Mouse (Mus musculus) kidney, adult 2 months (tissue): Measurements from ENCODE around the gene Snx18. TPM values are rescaled to one million over a fixed set of nuclear protein-coding genes. Genes with fewer than 3 reads are reported as not detected.

ENCODE experiments used
- DNase-seq: peaks from one replicate; pipeline ENCODE4 v3.0.0; 2021
- H3K27ac ChIP-seq: fragments of 200-500 bp; 2 replicates; pipeline ENCODE4 v1.5.1; 2012; ENCODE audit warnings: low read depth, low read length, control low read depth, inconsistent platforms; ENCODE audit not compliant: insufficient read depth
- H3K27me3 ChIP-seq: fragments of 200-500 bp; replicated peaks from 2 replicates; pipeline ENCODE4 v1.6.1; 2012; ENCODE audit warnings: mild to moderate bottlenecking, moderate library complexity, low read length, inconsistent platforms; ENCODE audit not compliant: control insufficient read depth, insufficient read depth
- H3K36me3 ChIP-seq: fragments of 200-500 bp; 2 replicates; pipeline ENCODE4 v1.6.1; 2012; ENCODE audit warnings: mild to moderate bottlenecking, moderate library complexity, low read length, inconsistent platforms; ENCODE audit not compliant: control insufficient read depth, insufficient read depth
- H3K4me1 ChIP-seq: fragments of 200-500 bp; 2 replicates; pipeline ENCODE4 v1.6.1; 2011; ENCODE audit warnings: low read length; ENCODE audit not compliant: control insufficient read depth, insufficient read depth
- H3K4me3 ChIP-seq: fragments of 200-500 bp; 2 replicates; pipeline ENCODE4 v1.5.1; 2011; ENCODE audit warnings: mild to moderate bottlenecking, low read depth, low read length, control low read depth; ENCODE audit not compliant: insufficient read depth
- CTCF ChIP-seq: fragments of 200-500 bp; conservative IDR thresholded peaks from 2 replicates; pipeline ENCODE4 v1.5.1; 2011; ENCODE audit warnings: low read depth, mild to moderate bottlenecking, control low read depth, low read length, moderate library complexity, mixed read lengths; ENCODE audit not compliant: insufficient read depth, insufficient read length
- POLR2A ChIP-seq: fragments of 200-500 bp; IDR thresholded peaks from one replicate; pipeline ENCODE4 v1.6.1; 2011; ENCODE audit warnings: low read depth, low read length, control low read depth
- WGBS: fragments of 180-500 bp; shearing (Covaris S2); methylation state at CpG from one replicate; pipeline ENCODE4 v1.1.7; 2018; 5-methylcytosine and 5-hydroxymethylcytosine counted together
- polyA plus RNA-seq: library from polyadenylated mRNA; depleted of rRNA; stranded (reverse); fragments of >200 nt; gene quantifications from 2 replicates; pipeline ENCODE4 v1.2.3, GENCODE M21; 2012

The Snx18 gene
- polyA plus RNA-seq, 1 experiment, result 22.1 TPM

DNA sequence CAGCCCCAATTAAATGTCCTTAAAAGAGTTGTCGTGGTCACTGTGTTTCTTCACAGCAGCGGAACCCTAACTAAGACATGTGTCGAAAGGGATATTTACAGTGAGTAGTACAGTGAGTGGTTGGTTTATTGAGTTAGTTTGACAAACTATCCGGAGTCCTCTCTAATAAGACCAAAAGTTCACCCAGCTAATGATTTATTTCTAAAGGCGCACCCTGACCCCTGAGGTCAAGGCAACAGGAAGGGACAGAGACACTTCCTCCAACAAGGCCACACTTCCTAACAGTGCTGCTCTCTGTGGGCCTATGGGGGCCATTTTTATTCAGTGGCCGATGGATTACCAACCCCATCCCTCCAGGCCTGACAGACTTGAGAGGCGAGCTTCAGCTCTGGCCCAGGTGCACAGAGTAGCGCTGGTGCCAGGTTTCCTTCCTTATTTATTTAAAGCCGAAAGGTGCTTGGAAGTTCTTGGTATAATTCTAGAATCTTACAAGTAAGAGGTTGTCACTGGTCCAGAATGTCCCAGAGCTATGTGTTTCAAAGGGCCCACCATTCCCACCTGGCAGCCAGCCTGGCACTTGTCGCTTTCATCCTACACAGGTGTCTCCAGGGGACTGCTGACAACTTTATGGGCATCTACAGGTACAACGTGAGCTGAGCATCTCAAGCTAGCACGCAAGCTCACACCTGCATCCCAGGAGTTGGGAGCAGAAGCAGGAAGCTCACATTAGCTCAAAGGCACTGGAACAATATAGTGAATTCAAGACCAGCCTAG, 16.3 kb downstream of the Snx18 start:
- H3K4me1 ChIP-seq, result peaks cover 65% of the 10 kb centered on the region
- DNase-seq, result peak; percentile 81
- TF ChIP-seq POLR2A, result no peak
- TF ChIP-seq CTCF, result no peak
- no peaks in the 10 kb centered on the region for H3K36me3 ChIP-seq
- peak overlapping the region; percentile 64 for H3K27ac ChIP-seq
- no peak overlapping the region for H3K4me3 ChIP-seq
- H3K27me3 ChIP-seq, result no peaks in the 10 kb centered on the region
- WGBS, result 54% methylated on average over 12 of the region's 12 CpGs

GRCm38 (mm10) chr13:113600531-113601463, 17.6 kb downstream of the Snx18 start:
- no peak for DNase-seq
- TF ChIP-seq POLR2A (no peak), CTCF (no peak)
- H3K27ac ChIP-seq, result peak overlapping the region; percentile 64
- WGBS, result 79% methylated on average over 18 of the region's 18 CpGs
- H3K36me3 ChIP-seq, result no peaks in the 10 kb centered on the region
- peaks cover 67% of the 10 kb centered on the region for H3K4me1 ChIP-seq
- H3K4me3 ChIP-seq, result no peak overlapping the region
- H3K27me3 ChIP-seq, result no peaks in the 10 kb centered on the region

- 73% methylated on average over 22 of the region's 22 CpGs for WGBS
- Histone ChIP-seq H3K36me3 (no peaks in the 10 kb centered on the region), H3K27ac (no peak overlapping the region), H3K4me1 (peaks cover 69% of the 10 kb centered on the region), H3K4me3 (no peak overlapping the region), H3K27me3 (no peaks in the 10 kb centered on the region)
- no peak for DNase-seq
- TF ChIP-seq POLR2A, result no peak
Measured at GRCm38 (mm10) chr13:113599701-113600530, 18.4 kb downstream of the Snx18 start.

GRCm38 (mm10) chr13:113597616-113598015, 20.7 kb downstream of the Snx18 start:
- no peak overlapping the region for H3K4me3 ChIP-seq
- no peak for DNase-seq
- H3K36me3 ChIP-seq, result no peaks in the 10 kb centered on the region
- H3K27me3 ChIP-seq, result no peaks in the 10 kb centered on the region
- WGBS, result 71% methylated on average over 10 of the region's 10 CpGs
- H3K4me1 ChIP-seq, result peaks cover 51% of the 10 kb centered on the region
- TF ChIP-seq CTCF (no peak), POLR2A (no peak)
- H3K27ac ChIP-seq, result no peak overlapping the region

- no peak for DNase-seq
- 33% methylated on average over 13 of the region's 13 CpGs for WGBS
- no peak for TF ChIP-seq CTCF
- TF ChIP-seq POLR2A, result no peak
- Histone ChIP-seq H3K4me3 (no peak overlapping the region), H3K27me3 (no peaks in the 10 kb centered on the region), H3K27ac (0 out of 2 replicates have a peak overlapping the region, but pooled peaks have one; percentile 8), H3K4me1 (peaks cover 45% of the 10 kb centered on the region), H3K36me3 (no peaks in the 10 kb centered on the region)
Measured at GRCm38 (mm10) chr13:113596821-113597541, 21.4 kb downstream of the Snx18 start.

DNA sequence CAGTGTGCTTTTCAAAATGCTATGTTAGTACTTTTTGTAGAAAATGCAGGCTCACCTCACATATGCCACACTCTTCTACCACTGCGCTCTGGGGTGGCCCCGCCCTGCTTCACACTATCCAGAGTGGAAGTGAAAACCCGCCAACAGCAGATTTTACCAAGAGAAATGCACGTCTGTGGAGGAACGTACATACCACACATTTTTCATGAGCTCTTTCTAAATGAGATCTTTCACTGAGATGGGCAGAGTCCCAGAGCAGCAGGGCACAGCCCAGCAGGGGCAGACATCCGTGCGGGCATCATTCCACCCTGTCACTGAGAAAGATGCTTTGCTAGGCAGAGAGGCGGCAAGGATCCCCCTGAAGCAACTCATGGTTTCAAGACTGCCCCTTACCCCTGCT, 22.4 kb downstream of the Snx18 start:
- WGBS, result 53% methylated on average over 8 of the region's 8 CpGs
- H3K27ac ChIP-seq, result no peak overlapping the region

More for the DNA sequence above, 22.4 kb downstream of the Snx18 start:
- DNase-seq, result no peak
- H3K4me1 ChIP-seq, result peaks cover 36% of the 10 kb centered on the region
- no peak overlapping the region for H3K4me3 ChIP-seq
- no peaks in the 10 kb centered on the region for H3K27me3 ChIP-seq
- TF ChIP-seq POLR2A (no peak), CTCF (no peak)
- no peaks in the 10 kb centered on the region for H3K36me3 ChIP-seq
